8 mouse cellular contexts compared by ENCODE assay signal in genomic region chr19:43674316-43674689, GRCm38 (mm10). TPM values are rescaled to one million over a fixed set of nuclear protein-coding genes. Genes with fewer than 3 reads are reported as not detected.
DNase-seq lines count a peak whose midpoint lies in the region; ATAC-seq and TF ChIP-seq lines count a peak whose summit lies in the region.

No protein-coding gene starts in this region.

- no peaks in the 10 kb centered on the region for H3K27me3 ChIP-seq in lung, postnatal 0 days (replicated peaks; ENCODE audit: insufficient read depth, low read length)
- no peaks in the 10 kb centered on the region; the same call in 1 of the 2 replicates for H3K27me3 ChIP-seq in forebrain, embryonic 11.5 days (ENCODE audit: control insufficient read depth, insufficient read depth, low read length)
- no peaks in the 10 kb centered on the region for H3K27me3 ChIP-seq in liver, embryonic 12.5 days (replicated peaks)

- H3K4me2 ChIP-seq in lung, postnatal 0 days (replicated peaks; ENCODE audit: low read depth, low read length), result peak overlapping the region; percentile 80
- peak overlapping the region; percentile 60 for H3K4me2 ChIP-seq in forebrain, embryonic 11.5 days (ENCODE audit: low read depth, low read length, severe bottlenecking)
- H3K4me2 ChIP-seq in liver, embryonic 12.5 days, result peak overlapping the region; percentile 93

- peak; percentile 54 for DNase-seq in embryo, embryonic 10.5 days (ENCODE audit: low spot score)
- DNase-seq in embryo, embryonic 9.5 days (ENCODE audit: extremely low spot score), result no peak
- peak; percentile 27 for DNase-seq in lung, postnatal 0 days (ENCODE audit: low spot score)
- no peak for DNase-seq in lung, postnatal 14 days
- no peak for DNase-seq in forebrain, embryonic 11.5 days (ENCODE audit: low spot score)
- DNase-seq in yolk sac, embryonic 10.5 days (ENCODE audit: low spot score), result peak; percentile 36

- no peaks in the 10 kb centered on the region for H3K36me3 ChIP-seq in lung, postnatal 0 days (ENCODE audit: insufficient read depth, low read length)
- no peaks in the 10 kb centered on the region for H3K36me3 ChIP-seq in forebrain, embryonic 11.5 days (ENCODE audit: control insufficient read depth, insufficient read depth, low read length)
- peaks cover 3% of the 10 kb centered on the region; the same call in 1 of the 2 replicates for H3K36me3 ChIP-seq in liver, embryonic 12.5 days

- peak overlapping the region; percentile 89 for H3K4me3 ChIP-seq in lung, postnatal 0 days (ENCODE audit: low read depth, low read length)
- peak overlapping the region; percentile 79 for H3K4me3 ChIP-seq in forebrain, embryonic 11.5 days (ENCODE audit: low read depth, low read length)
- H3K4me3 ChIP-seq in liver, embryonic 12.5 days, result peak overlapping the region; percentile 96

- WGBS in lung, postnatal 0 days, result under 1% methylated on average over 27 of the region's 29 CpGs
- WGBS in forebrain, embryonic 11.5 days, result 1% methylated on average over 27 of the region's 29 CpGs
- WGBS in liver, embryonic 12.5 days (ENCODE audit: insufficient replicate concordance), result 1% methylated on average over 29 of the region's 29 CpGs

- no peaks in the 10 kb centered on the region for H3K9me3 ChIP-seq in lung, postnatal 0 days (ENCODE audit: low read length)
- no peaks in the 10 kb centered on the region for H3K9me3 ChIP-seq in forebrain, embryonic 11.5 days (ENCODE audit: control insufficient read depth, low read length)
- no peaks in the 10 kb centered on the region for H3K9me3 ChIP-seq in liver, embryonic 12.5 days (replicated peaks)

- H3K27ac ChIP-seq in lung, postnatal 0 days (ENCODE audit: low read length), result peak overlapping the region; percentile 68
- H3K27ac ChIP-seq in forebrain, embryonic 11.5 days (ENCODE audit: low read depth, low read length), result peak overlapping the region; percentile 50; the same call in 1 of the 2 replicates
- H3K27ac ChIP-seq in liver, embryonic 12.5 days, result peak overlapping the region; percentile 91

- H3K4me1 ChIP-seq in lung, postnatal 0 days (ENCODE audit: insufficient read depth, low read depth, low read length), result peaks cover 11% of the 10 kb centered on the region; the same call in 1 of the 2 replicates
- peaks cover 8% of the 10 kb centered on the region; the same call in 1 of the 2 replicates for H3K4me1 ChIP-seq in forebrain, embryonic 11.5 days (replicated peaks; ENCODE audit: control insufficient read depth, insufficient read depth, low read length)
- H3K4me1 ChIP-seq in liver, embryonic 12.5 days, result peaks cover 53% of the 10 kb centered on the region

- TF ChIP-seq EP300 in lung, postnatal 0 days (IDR thresholded peaks at IDR 0.05), result no peak

- H3K9ac ChIP-seq in lung, postnatal 0 days (replicated peaks; ENCODE audit: low read depth), result peak overlapping the region; percentile 76
- peak overlapping the region; percentile 85 for H3K9ac ChIP-seq in forebrain, embryonic 11.5 days (ENCODE audit: low read length)
- H3K9ac ChIP-seq in liver, embryonic 12.5 days, result peak overlapping the region; percentile 96

- no peak; the same call in 1 of the 2 replicates for ATAC-seq in lung, postnatal 0 days
- peak; percentile 20 for ATAC-seq in forebrain, embryonic 11.5 days (replicated peaks; ENCODE audit: low FRiP score)
- ATAC-seq in liver, embryonic 12.5 days, result no peak
- no peak for ATAC-seq in monocyte, adult 5-6 weeks (replicated peaks; ENCODE audit: insufficient number of reproducible peaks, low FRiP score, low TSS enrichment, poor library complexity, severe bottlenecking)

- no peak for TF ChIP-seq CTCF in lung, postnatal 0 days (IDR thresholded peaks at IDR 0.05)

RNA-seq across cellular contexts. Expression of gene Slc25a28, which starts 0.4 kb away (rescaled TPM):
- 11.9 and 13.3 TPM in 2 replicates for polyA plus RNA-seq in lung, postnatal 0 days (2015; fragmentation: Nextera tagmentation; extraction: Ambion mirVana)
- polyA plus RNA-seq in forebrain, embryonic 11.5 days (2014; fragmentation: Nextera tagmentation; extraction: Ambion mirVana), result 12.1 and 12.6 TPM in 2 replicates
- polyA plus RNA-seq in liver, embryonic 12.5 days (2016; fragmentation: Nextera tagmentation; extraction: Ambion mirVana), result 11.6 and 13.4 TPM in 2 replicates
- 68.7 to 103 TPM (median 101 TPM) in 3 replicates for total RNA-seq in monocyte, adult 5-6 weeks (2017)

RNA-seq across cellular contexts. Expression of gene Entpd7, which starts 15.2 kb away (rescaled TPM):
- 5.1 and 6.1 TPM in 2 replicates for polyA plus RNA-seq in lung, postnatal 0 days (2015; fragmentation: Nextera tagmentation; extraction: Ambion mirVana)
- polyA plus RNA-seq in forebrain, embryonic 11.5 days (2014; fragmentation: Nextera tagmentation; extraction: Ambion mirVana), result 10.7 and 11.8 TPM in 2 replicates
- 4.1 and 4.9 TPM in 2 replicates for polyA plus RNA-seq in liver, embryonic 12.5 days (2016; fragmentation: Nextera tagmentation; extraction: Ambion mirVana)
- 1.5 to 10.0 TPM (median 6.4 TPM) in 3 replicates for total RNA-seq in monocyte, adult 5-6 weeks (2017)

Comparison
In these comparisons a context has a peak if more than half of its experiments do, and no peak if none do; other contexts are left out.
1. DNase-seq: peak in embryo, embryonic 10.5 days (single experiment), lung, postnatal 0 days (single experiment) and yolk sac, embryonic 10.5 days (single experiment); none in embryo, embryonic 9.5 days (single experiment), lung, postnatal 14 days (single experiment) and forebrain, embryonic 11.5 days (single experiment).
2. Peak in every context shown above with its lines, with median percentiles within 50 percentile points of each other: H3K27ac ChIP-seq, H3K4me2 ChIP-seq, H3K4me3 ChIP-seq and H3K9ac ChIP-seq.